Mouse (Mus musculus): ENCODE data around the gene Gm19668.

GRCm38 (mm10) chr10:77814382-77814781, 15.4 kb upstream of the Gm19668 start, which contains the start of gene Gm2696:
- TF ChIP-seq CTCF (IDR thresholded peaks at IDR 0.05; ENCODE audit: insufficient read depth, low read length), result no peak
- no peak for TF ChIP-seq POLR2A (IDR thresholded peaks at IDR 0.05; ENCODE audit: borderline replicate concordance, extremely low read depth, low read depth, low read length)
